Mouse (Mus musculus) midbrain, embryonic 14.5 days (tissue): ENCODE measurements at regions not wholly inside any gene's neighbourhood (a gene's known extent, or its start where the extent isn't known, plus 50 kb on each side); places are given as distances from the start of the nearest gene placed in this dataset.

Source experiments
- ATAC-seq: fragments of 200-750 bp; cut with Nextera tagmentation; 2 replicates; pipeline ENCODE4 v1.8.0; 2017; ENCODE audit warnings: moderate number of reproducible peaks, moderate library complexity; ENCODE audit not compliant: low FRiP score, low TSS enrichment
- DNase-seq: peaks from one replicate; pipeline ENCODE4 v3.0.0-alpha.2; 2015
- H3K27ac ChIP-seq: fragments of 300-500 bp; sonication (generic); replicated peaks from 2 replicates; pipeline ENCODE4 v1.5.1; 2014; ENCODE audit warnings: mild to moderate bottlenecking, low read depth, low read length, moderate library complexity
- H3K27me3 ChIP-seq: fragments of 300-500 bp; sonication (generic); 2 replicates; pipeline ENCODE4 v1.6.1; 2014; ENCODE audit warnings: low read length, control low read depth, mixed read lengths; ENCODE audit not compliant: control insufficient read depth, insufficient read depth
- H3K36me3 ChIP-seq: fragments of 300-500 bp; sonication (generic); 2 replicates; pipeline ENCODE4 v1.6.1; 2014; ENCODE audit warnings: low read length, control low read depth; ENCODE audit not compliant: control insufficient read depth, insufficient read depth
- H3K4me1 ChIP-seq: fragments of 300-500 bp; sonication (generic); 2 replicates; pipeline ENCODE4 v1.6.1; 2014; ENCODE audit warnings: mild to moderate bottlenecking, antibody characterized with exemption, low read length, control low read depth; ENCODE audit not compliant: control insufficient read depth, insufficient read depth
- H3K4me2 ChIP-seq: fragments of 300-500 bp; sonication (generic); 2 replicates; pipeline ENCODE4 v1.6.1; 2014; ENCODE audit warnings: mild to moderate bottlenecking, low read length, moderate library complexity
- H3K4me3 ChIP-seq: fragments of 300-500 bp; sonication (generic); replicated peaks from 2 replicates; pipeline ENCODE4 v1.5.1; 2014; ENCODE audit warnings: low read depth, low read length
- H3K9ac ChIP-seq: fragments of 300-500 bp; sonication (generic); replicated peaks from 2 replicates; pipeline ENCODE4 v1.6.1; 2014; ENCODE audit warnings: mild to moderate bottlenecking, low read length, moderate library complexity
- H3K9me3 ChIP-seq: fragments of 300-500 bp; sonication (generic); 2 replicates; pipeline ENCODE4 v1.6.1; 2016; ENCODE audit warnings: low read length, control low read depth, mixed read lengths; ENCODE audit not compliant: control insufficient read depth
- WGBS: fragments of 180-500 bp; shearing (Covaris S2); extraction: QIAGEN DNeasy Blood & Tissue Kit; methylation state at CpG from one replicate; pipeline ENCODE4 v1.1.7; 2014; 5-methylcytosine and 5-hydroxymethylcytosine counted together

- ATAC-seq (no peak), DNase-seq (no peak)
- no peak overlapping the region for H3K9ac ChIP-seq
- H3K36me3 ChIP-seq = no peaks in the 10 kb centered on the region
- H3K27ac ChIP-seq = no peak overlapping the region
- H3K4me3 ChIP-seq = no peak overlapping the region
- WGBS = 66% methylated on average over 3 of the region's 3 CpGs
- H3K4me2 ChIP-seq = no peak overlapping the region
- H3K4me1 ChIP-seq = peaks cover 4% of the 10 kb centered on the region; the same call in 1 of the 2 replicates
- no peaks in the 10 kb centered on the region for H3K9me3 ChIP-seq
- H3K27me3 ChIP-seq = 0 out of 2 replicates have a peak, but pooled peaks cover 9% of the 10 kb centered on the region
Observed at GRCm38 (mm10) chr3:37977453-37977852, 253.2 kb upstream of the Gm5148 start.

- no peak for ATAC-seq
- DNase-seq = peak; percentile 46
- 0 out of 2 replicates have a peak, but pooled peaks cover 9% of the 10 kb centered on the region for H3K27me3 ChIP-seq
- no peaks in the 10 kb centered on the region for H3K9me3 ChIP-seq
- H3K4me2 ChIP-seq = peak overlapping the region; percentile 37
- H3K27ac ChIP-seq = no peak overlapping the region
- H3K4me1 ChIP-seq = peaks cover 4% of the 10 kb centered on the region; the same call in 1 of the 2 replicates
- peak overlapping the region; percentile 3; the same call in 1 of the 2 replicates for H3K4me3 ChIP-seq
- no peak overlapping the region; the same call in 1 of the 2 replicates for H3K9ac ChIP-seq
- H3K36me3 ChIP-seq = no peaks in the 10 kb centered on the region
- WGBS = 50% methylated on average over 13 of the region's 13 CpGs
Observed at GRCm38 (mm10) chr3:37976566-37976965, 252.3 kb upstream of the Gm5148 start.

DNA sequence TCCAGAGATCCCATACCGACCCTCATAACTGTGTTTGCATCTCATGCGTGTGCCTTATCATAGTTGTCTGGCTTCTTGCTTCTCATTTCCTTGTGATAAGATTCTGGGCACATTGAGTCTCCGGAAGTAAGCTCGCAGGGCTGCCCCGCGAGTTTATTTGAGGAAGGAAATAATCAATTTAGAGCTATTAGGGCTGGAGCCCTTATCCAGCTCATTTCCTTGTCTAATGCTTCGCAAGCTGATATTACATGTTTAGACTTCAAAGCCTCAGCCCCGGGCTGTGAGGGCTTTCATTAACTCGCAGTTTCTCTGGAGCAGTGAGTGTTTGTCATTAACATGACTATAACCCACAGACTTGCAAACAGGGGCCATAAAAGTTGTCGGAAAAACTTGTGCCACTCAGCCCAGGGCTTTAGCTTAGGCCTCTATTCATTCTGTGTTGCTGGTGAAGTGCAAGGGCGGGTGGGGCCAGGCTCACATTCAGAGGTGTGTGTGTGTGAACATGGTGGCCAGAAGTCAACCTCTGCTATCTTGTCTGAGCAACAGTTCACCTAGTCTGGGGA is 251.0 kb upstream of the Gm5148 start:
- no peak; the same call in 1 of the 2 replicates for ATAC-seq
- Histone ChIP-seq H3K9me3 (no peaks in the 10 kb centered on the region), H3K4me3 (no peak overlapping the region), H3K27me3 (0 out of 2 replicates have a peak, but pooled peaks cover 6% of the 10 kb centered on the region), H3K9ac (no peak overlapping the region), H3K27ac (no peak overlapping the region), H3K4me1 (peaks cover 4% of the 10 kb centered on the region; the same call in 1 of the 2 replicates), H3K4me2 (no peak overlapping the region), H3K36me3 (no peaks in the 10 kb centered on the region)
- DNase-seq = peak; percentile 55
- WGBS = 51% methylated on average over 11 of the region's 11 CpGs

DNA sequence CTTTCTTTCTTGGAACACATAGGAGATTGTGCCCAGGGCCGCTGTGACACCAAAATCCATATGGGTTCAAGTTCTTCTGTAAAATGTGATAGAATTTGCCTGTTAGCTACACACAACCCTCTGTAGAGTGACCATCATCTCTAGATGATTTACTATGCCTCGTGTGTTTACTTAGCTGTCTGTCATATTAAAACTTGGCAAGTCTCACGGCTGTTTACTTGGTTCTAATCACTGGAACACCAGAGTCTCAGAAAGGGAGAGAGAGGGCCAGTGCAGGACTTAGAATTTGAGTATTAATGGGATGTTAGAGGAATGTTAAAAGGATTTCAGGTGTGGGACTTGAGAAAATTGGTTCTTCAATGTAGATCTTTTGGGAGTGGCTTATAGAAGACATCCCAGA is 248.6 kb upstream of the Gm5148 start:
- Histone ChIP-seq H3K4me1 (0 out of 2 replicates have a peak, but pooled peaks cover 4% of the 10 kb centered on the region), H3K9me3 (no peaks in the 10 kb centered on the region), H3K4me2 (no peak overlapping the region), H3K9ac (no peak overlapping the region), H3K36me3 (no peaks in the 10 kb centered on the region), H3K27ac (no peak overlapping the region), H3K4me3 (no peak overlapping the region), H3K27me3 (no peaks in the 10 kb centered on the region)
- WGBS = 94% methylated on average over 3 of the region's 3 CpGs
- ATAC-seq (no peak), DNase-seq (no peak)

DNA sequence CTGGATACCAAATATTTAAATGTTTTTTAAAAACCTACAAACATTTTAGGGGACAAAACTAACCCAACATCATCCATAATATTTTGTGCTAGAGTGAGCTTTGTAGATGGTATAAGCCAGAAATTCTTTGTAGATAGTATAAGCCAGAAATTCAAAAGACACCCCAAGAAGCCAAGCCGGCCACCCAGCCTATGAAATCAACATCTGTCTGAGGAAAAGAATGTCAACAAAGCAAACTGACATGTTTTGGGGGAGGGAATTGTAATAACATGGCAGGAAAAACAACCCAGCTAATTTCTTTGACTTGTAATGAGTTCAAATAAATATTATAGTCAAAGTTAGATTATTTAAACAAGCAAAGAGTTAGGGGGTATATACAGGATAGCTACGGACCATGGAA is 246.9 kb upstream of the Gm5148 start:
- 81% methylated on average over 2 of the region's 2 CpGs for WGBS
- no peak for DNase-seq

GRCm38 (mm10) chr3:37968654-37969053 is 244.4 kb upstream of the Gm5148 start:
- ATAC-seq = no peak
- Histone ChIP-seq H3K9ac (no peak overlapping the region), H3K9me3 (no peaks in the 10 kb centered on the region)

More for the DNA sequence above, 246.9 kb upstream of the Gm5148 start:
- no peaks in the 10 kb centered on the region for H3K9me3 ChIP-seq
- H3K36me3 ChIP-seq = no peaks in the 10 kb centered on the region
- no peak overlapping the region for H3K4me2 ChIP-seq
- no peaks in the 10 kb centered on the region for H3K27me3 ChIP-seq
- H3K27ac ChIP-seq = no peak overlapping the region
- ATAC-seq = no peak
- H3K4me1 ChIP-seq = 0 out of 2 replicates have a peak, but pooled peaks cover 4% of the 10 kb centered on the region
- no peak overlapping the region for H3K4me3 ChIP-seq
- no peak overlapping the region for H3K9ac ChIP-seq

DNA sequence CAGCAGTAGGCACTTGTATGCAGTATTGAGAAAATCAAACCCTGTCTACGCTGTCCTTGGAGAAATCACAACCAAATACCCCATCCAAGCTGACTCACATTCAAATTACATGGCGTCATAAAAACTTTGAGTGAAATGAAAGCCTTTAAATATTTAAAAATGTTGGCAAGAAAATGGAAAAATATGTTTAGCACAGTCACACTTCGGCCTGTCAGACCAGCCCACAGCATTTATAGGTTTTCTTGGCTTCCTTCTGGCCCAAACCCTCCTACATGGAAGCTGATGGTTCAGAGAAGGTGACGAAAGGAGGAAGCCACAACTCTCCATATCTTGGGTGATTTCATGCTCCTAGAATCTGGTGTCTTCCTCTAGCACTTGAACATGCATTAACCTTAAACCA is 240.9 kb upstream of the Gm5148 start:
- ATAC-seq (no peak), DNase-seq (no peak)
- H3K4me2 ChIP-seq = no peak overlapping the region
- no peaks in the 10 kb centered on the region for H3K4me1 ChIP-seq
- no peak overlapping the region for H3K27ac ChIP-seq
- WGBS = 92% methylated on average over 4 of the region's 4 CpGs
- no peaks in the 10 kb centered on the region for H3K9me3 ChIP-seq
- H3K27me3 ChIP-seq = no peaks in the 10 kb centered on the region
- H3K36me3 ChIP-seq = no peaks in the 10 kb centered on the region
- H3K9ac ChIP-seq = no peak overlapping the region
- no peak overlapping the region for H3K4me3 ChIP-seq

More at GRCm38 (mm10) chr3:37968654-37969053, 244.4 kb upstream of the Gm5148 start:
- H3K36me3 ChIP-seq = no peaks in the 10 kb centered on the region
- no peaks in the 10 kb centered on the region for H3K4me1 ChIP-seq
- no peaks in the 10 kb centered on the region for H3K27me3 ChIP-seq
- DNase-seq = no peak
- no peak overlapping the region for H3K4me2 ChIP-seq
- no peak overlapping the region for H3K4me3 ChIP-seq
- H3K27ac ChIP-seq = no peak overlapping the region

GRCm38 (mm10) chr3:37964083-37964482 is 239.8 kb upstream of the Gm5148 start:
- Histone ChIP-seq H3K4me2 (no peak overlapping the region), H3K4me1 (no peaks in the 10 kb centered on the region), H3K27me3 (no peaks in the 10 kb centered on the region), H3K4me3 (no peak overlapping the region), H3K36me3 (no peaks in the 10 kb centered on the region), H3K9me3 (no peaks in the 10 kb centered on the region), H3K27ac (no peak overlapping the region), H3K9ac (no peak overlapping the region)
- no peak for ATAC-seq
- WGBS = 92% methylated on average over 5 of the region's 5 CpGs
- no peak for DNase-seq

DNA sequence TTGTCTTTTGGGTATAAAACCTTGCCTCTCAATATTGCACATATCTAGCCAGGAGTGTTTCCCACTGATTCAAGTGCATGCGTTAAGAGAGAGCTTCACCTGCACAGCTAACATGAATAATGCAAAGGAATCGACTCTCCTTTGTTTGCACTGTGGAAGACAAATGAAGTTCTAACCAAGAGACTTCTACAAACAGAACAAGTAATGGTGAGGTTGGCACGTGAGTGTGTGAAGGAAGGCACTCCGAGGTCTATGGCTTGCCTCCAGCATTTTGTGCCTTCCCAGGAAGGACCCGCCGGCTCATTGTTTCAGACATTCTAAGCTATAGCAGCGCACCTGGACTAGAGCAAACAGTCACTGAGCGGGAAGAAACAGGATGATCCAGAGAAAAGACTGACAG is 238.5 kb upstream of the Gm5148 start:
- Histone ChIP-seq H3K36me3 (no peaks in the 10 kb centered on the region), H3K27me3 (no peaks in the 10 kb centered on the region), H3K9ac (no peak overlapping the region), H3K4me2 (no peak overlapping the region), H3K27ac (no peak overlapping the region), H3K4me1 (no peaks in the 10 kb centered on the region), H3K4me3 (no peak overlapping the region), H3K9me3 (no peaks in the 10 kb centered on the region)
- WGBS = 80% methylated on average over 8 of the region's 8 CpGs
- no peak for DNase-seq
- no peak for ATAC-seq
